Mouse (Mus musculus): ENCODE measurements around the gene Pdcd6ip. TPM values are rescaled to one million over a fixed set of nuclear protein-coding genes. Genes with fewer than 3 reads are reported as not detected.

Gene Pdcd6ip
- 307 TPM for polyA plus RNA-seq (2014; fragmentation: Illumina TruSeq; extraction: RNeasy Lipid Tissue Mini Kit (QIAGEN cat#74804); ENCODE audit: low replicate concordance)

DNA sequence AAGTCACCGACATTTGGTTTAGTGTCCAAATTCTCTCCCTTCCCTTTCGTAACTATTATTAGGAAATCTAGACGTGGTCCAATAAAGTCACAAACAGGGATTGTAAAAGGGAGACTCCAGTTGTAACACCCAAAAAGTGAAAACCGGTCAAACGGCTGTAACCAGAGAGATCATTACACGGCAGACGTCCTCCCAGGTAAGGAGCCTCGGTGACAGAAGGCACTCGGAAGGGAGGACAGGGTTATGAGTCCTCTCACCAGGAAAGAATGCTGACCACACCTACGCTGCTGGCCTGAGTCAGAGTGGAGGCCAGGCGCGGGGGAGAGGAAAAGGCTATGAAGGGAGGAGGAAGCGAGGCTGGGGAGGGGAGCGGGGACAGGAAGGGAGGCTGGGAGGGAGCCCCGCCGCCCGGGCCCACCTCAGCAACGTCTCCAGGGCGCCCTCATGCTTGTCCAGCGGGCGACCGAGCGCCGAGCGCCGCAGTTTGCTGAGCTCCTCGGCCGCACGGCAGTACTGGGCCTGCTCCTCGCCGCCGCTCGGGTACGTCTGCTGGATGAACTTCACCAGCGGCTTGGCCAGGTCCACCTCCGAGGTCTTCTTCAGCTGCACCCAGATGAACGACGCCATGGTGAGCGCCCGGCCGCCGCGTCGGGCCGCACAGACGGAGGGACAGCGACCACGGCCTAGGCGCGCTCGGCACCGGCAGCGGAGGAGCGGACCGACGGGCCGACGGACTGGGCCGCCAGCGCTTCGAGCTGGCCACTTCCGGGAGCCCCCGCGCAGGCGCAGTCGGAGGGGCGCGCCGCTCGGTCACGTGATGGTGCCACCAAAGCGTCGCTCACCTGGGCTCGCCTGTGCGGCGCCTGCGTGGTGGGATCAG is at the start of gene Pdcd6ip:
Gene Pdcd6ip, minus strand, starts transcription at position 779 of the 880 bp plus-strand sequence.

DNA sequence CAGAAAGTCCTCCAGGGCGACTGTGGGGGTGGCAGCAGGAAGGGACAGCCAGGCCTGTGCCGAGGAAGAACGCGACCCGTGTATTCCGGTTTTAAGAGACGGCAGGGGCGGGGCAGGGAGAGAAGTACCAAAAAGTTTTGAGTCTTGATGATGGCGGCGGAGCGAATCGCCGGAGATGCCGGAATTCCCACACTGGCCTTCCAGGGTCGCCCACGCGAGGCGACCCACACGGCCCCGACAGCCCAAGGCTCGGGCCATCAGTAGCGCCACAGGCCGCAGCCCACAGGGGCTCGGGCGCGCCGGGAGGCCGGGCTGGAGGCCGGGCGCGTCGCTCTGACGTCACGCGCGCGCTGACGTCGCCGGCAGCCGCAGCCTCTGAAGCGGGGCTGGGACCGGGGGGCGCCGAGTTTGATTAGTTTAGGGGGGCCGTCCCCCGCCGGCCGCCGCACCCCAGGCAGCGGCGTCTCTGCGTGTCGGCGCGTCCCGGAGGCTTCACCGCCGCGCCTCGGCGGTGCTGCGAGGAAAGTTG is 33.1 kb upstream of the Pdcd6ip start, which contains the start of gene Clasp2:
Gene Clasp2, plus strand, starts transcription at position 366 of the 529 bp plus-strand sequence.

Other genes with a start within 250 kb of the Pdcd6ip start
- gene Clasp2, start 33.2 kb upstream of the Pdcd6ip start, polyA plus RNA-seq (2014; fragmentation: Illumina TruSeq; extraction: RNeasy Lipid Tissue Mini Kit (QIAGEN cat#74804); ENCODE audit: low replicate concordance): 16.0 TPM
- 81.2 TPM for gene Ubp1, start 222.7 kb upstream of the Pdcd6ip start, polyA plus RNA-seq (2014; fragmentation: Illumina TruSeq; extraction: RNeasy Lipid Tissue Mini Kit (QIAGEN cat#74804); ENCODE audit: low replicate concordance)